Mouse (Mus musculus) E14TG2a.4 (cell line): ENCODE data around the gene Med23.
A peak's percentile ranks its signal among the peaks of the same experiment; 100 is the strongest.

Source experiments
- H3K27me3 ChIP-seq: 2 replicates; pipeline ENCODE4 v1.6.1; 2014; ENCODE audit warnings: low read length, control low read depth; ENCODE audit not compliant: insufficient read depth
- H3K36me3 ChIP-seq: 2 replicates; pipeline ENCODE4 v1.6.1; 2014; ENCODE audit warnings: low read length, control low read depth; ENCODE audit not compliant: insufficient read depth
- H3K4me1 ChIP-seq: replicated peaks from 2 replicates; pipeline ENCODE4 v1.6.1; 2014; ENCODE audit warnings: low read depth, low read length, control low read depth
- H3K4me3 ChIP-seq: replicated peaks from 2 replicates; pipeline ENCODE4 v1.5.1; 2014; ENCODE audit warnings: mild to moderate bottlenecking, low read length
- H3K9me3 ChIP-seq: 2 replicates; pipeline ENCODE4 v1.6.1; 2014; ENCODE audit warnings: low read length, control low read depth
- CTCF ChIP-seq: conservative IDR thresholded peaks from 2 replicates; pipeline ENCODE4 v1.5.1; 2014; ENCODE audit warnings: low read length
- NANOG ChIP-seq: IDR thresholded peaks from 2 replicates; pipeline ENCODE4 v1.6.1; 2014; ENCODE audit warnings: borderline replicate concordance, low read length, mixed read lengths
- POU5F1 ChIP-seq: IDR thresholded peaks from 2 replicates; pipeline ENCODE4 v1.6.1; 2014; ENCODE audit warnings: low read length, borderline replicate concordance

Gene Med23

GRCm38 (mm10) chr10:24828136-24828535 is 41.6 kb upstream of the Med23 start:
- no peaks in the 10 kb centered on the region for H3K27me3 ChIP-seq
- peaks cover 87% of the 10 kb centered on the region for H3K4me1 ChIP-seq
- H3K36me3 ChIP-seq: peaks cover 73% of the 10 kb centered on the region
- H3K4me3 ChIP-seq: no peak overlapping the region
- H3K9me3 ChIP-seq: no peaks in the 10 kb centered on the region
- TF ChIP-seq POU5F1: no peak
- TF ChIP-seq NANOG: no peak
- no peak for TF ChIP-seq CTCF

- H3K4me3 ChIP-seq: no peak overlapping the region
- no peak for TF ChIP-seq POU5F1
- TF ChIP-seq CTCF: no peak
- TF ChIP-seq NANOG: no peak
- H3K36me3 ChIP-seq: peaks cover 52% of the 10 kb centered on the region
- peaks cover 74% of the 10 kb centered on the region for H3K4me1 ChIP-seq
- no peaks in the 10 kb centered on the region for H3K9me3 ChIP-seq
- H3K27me3 ChIP-seq: no peaks in the 10 kb centered on the region
These were observed 39.3 kb upstream of the Med23 start for GRCm38 (mm10) chr10:24830448-24830847.

- H3K27me3 ChIP-seq: no peaks in the 10 kb centered on the region
- H3K36me3 ChIP-seq: peaks cover 44% of the 10 kb centered on the region
- H3K4me1 ChIP-seq: peaks cover 70% of the 10 kb centered on the region
- TF ChIP-seq CTCF: no peak
- no peak for TF ChIP-seq NANOG
- no peak for TF ChIP-seq POU5F1
- H3K9me3 ChIP-seq: no peaks in the 10 kb centered on the region
- H3K4me3 ChIP-seq: peak overlapping the region; percentile 11
These were observed 38.2 kb upstream of the Med23 start for GRCm38 (mm10) chr10:24831377-24832095.

- Histone ChIP-seq H3K4me1 (peaks cover 66% of the 10 kb centered on the region), H3K27me3 (no peaks in the 10 kb centered on the region), H3K9me3 (peaks cover 4% of the 10 kb centered on the region), H3K36me3 (peaks cover 45% of the 10 kb centered on the region), H3K4me3 (no peak overlapping the region)
- no peak for TF ChIP-seq CTCF
These were observed 37.5 kb upstream of the Med23 start for GRCm38 (mm10) chr10:24832306-24832705.

- peak overlapping the region; percentile 76 for H3K4me3 ChIP-seq
- peaks cover 29% of the 10 kb centered on the region for H3K9me3 ChIP-seq
- TF ChIP-seq POU5F1 (no peak; the same call in 1 of the 2 replicates), NANOG (peak; percentile 12; the same call in 1 of the 2 replicates)
- peaks cover 46% of the 10 kb centered on the region for H3K4me1 ChIP-seq
- no peaks in the 10 kb centered on the region for H3K27me3 ChIP-seq
- peaks cover 39% of the 10 kb centered on the region for H3K36me3 ChIP-seq
These were observed 35.0 kb upstream of the Med23 start for GRCm38 (mm10) chr10:24834634-24835371.

GRCm38 (mm10) chr10:24835702-24836342 is 34.0 kb upstream of the Med23 start:
- no peak for TF ChIP-seq NANOG
- TF ChIP-seq POU5F1: no peak
- no peak for TF ChIP-seq CTCF
- Histone ChIP-seq H3K9me3 (peaks cover 37% of the 10 kb centered on the region), H3K27me3 (no peaks in the 10 kb centered on the region), H3K36me3 (peaks cover 29% of the 10 kb centered on the region), H3K4me1 (peaks cover 38% of the 10 kb centered on the region), H3K4me3 (peak overlapping the region; percentile 76)

- Histone ChIP-seq H3K4me1 (peaks cover 32% of the 10 kb centered on the region), H3K4me3 (peak overlapping the region; percentile 76), H3K9me3 (peaks cover 39% of the 10 kb centered on the region), H3K36me3 (peaks cover 27% of the 10 kb centered on the region), H3K27me3 (no peaks in the 10 kb centered on the region)
- TF ChIP-seq NANOG (no peak), CTCF (no peak), POU5F1 (no peak)
These were observed 33.3 kb upstream of the Med23 start for GRCm38 (mm10) chr10:24836366-24837038.

- Histone ChIP-seq H3K4me1 (peaks cover 20% of the 10 kb centered on the region), H3K27me3 (no peaks in the 10 kb centered on the region), H3K9me3 (peaks cover 42% of the 10 kb centered on the region), H3K36me3 (peaks cover 12% of the 10 kb centered on the region), H3K4me3 (no peak overlapping the region)
- TF ChIP-seq CTCF (no peak), NANOG (no peak), POU5F1 (no peak)
These were observed 29.0 kb upstream of the Med23 start for GRCm38 (mm10) chr10:24840795-24841194.
